Mouse (Mus musculus) small intestine, adult 2 months (tissue): ENCODE results near the gene Sult6b2. TPM values are rescaled to one million over a fixed set of nuclear protein-coding genes. Genes with fewer than 3 reads are reported as not detected.

Experiments
- H3K27ac ChIP-seq: fragments of 200-500 bp; 2 replicates; pipeline ENCODE4 v1.5.1; 2012; ENCODE audit warnings: low read depth, low read length, control low read depth, inconsistent platforms; ENCODE audit not compliant: insufficient read depth
- H3K27me3 ChIP-seq: fragments of 200-500 bp; 2 replicates; pipeline ENCODE4 v1.6.1; 2012; ENCODE audit warnings: mild to moderate bottlenecking, moderate library complexity, low read length, inconsistent platforms; ENCODE audit not compliant: control insufficient read depth, insufficient read depth
- H3K36me3 ChIP-seq: fragments of 200-500 bp; 2 replicates; pipeline ENCODE4 v1.6.1; 2012; ENCODE audit warnings: mild to moderate bottlenecking, low read length, control low read depth, inconsistent platforms; ENCODE audit not compliant: control insufficient read depth, insufficient read depth
- H3K4me1 ChIP-seq: fragments of 200-500 bp; 2 replicates; pipeline ENCODE4 v1.6.1; 2012; ENCODE audit warnings: low read length, inconsistent platforms, mixed read lengths; ENCODE audit not compliant: control insufficient read depth, insufficient read depth, insufficient read length
- H3K4me3 ChIP-seq: fragments of 200-500 bp; 2 replicates; pipeline ENCODE4 v1.5.1; 2012; ENCODE audit warnings: low read depth, mild to moderate bottlenecking, control low read depth, inconsistent platforms, low read length, moderate library complexity
- CTCF ChIP-seq: fragments of 200-500 bp; IDR thresholded peaks from 2 replicates; pipeline ENCODE4 v1.5.1; 2012; ENCODE audit warnings: low read depth, mild to moderate bottlenecking, control low read depth, inconsistent platforms, low read length, moderate library complexity, mixed read lengths; ENCODE audit not compliant: insufficient replicate concordance, insufficient read length; ENCODE audit errors: extremely low read depth
- POLR2A ChIP-seq: fragments of 200-500 bp; IDR thresholded peaks from 2 replicates; pipeline ENCODE4 v1.6.1; 2012; ENCODE audit warnings: low read depth, mild to moderate bottlenecking, control low read depth, inconsistent platforms, low read length, moderate library complexity
- WGBS: fragments of 180-500 bp; shearing (Covaris S2); methylation state at CpG from one replicate; pipeline ENCODE4 v1.1.7; 2018; 5-methylcytosine and 5-hydroxymethylcytosine counted together
- polyA plus RNA-seq: library from polyadenylated mRNA; depleted of rRNA; stranded (reverse); fragments of >200 nt; gene quantifications from 2 replicates; pipeline ENCODE4 v1.2.3, GENCODE M21; 2012

Gene Sult6b2
- polyA plus RNA-seq, 1 experiment: 0.20 TPM

GRCm38 (mm10) chr6:142764933-142765332 is 39.4 kb downstream of the Sult6b2 start:
- TF ChIP-seq POLR2A: no peak
- no peak for TF ChIP-seq CTCF
- Histone ChIP-seq H3K4me3 (no peak overlapping the region), H3K4me1 (peaks cover 2% of the 10 kb centered on the region; the same call in 1 of the 2 replicates), H3K36me3 (peaks cover 54% of the 10 kb centered on the region), H3K27me3 (no peaks in the 10 kb centered on the region), H3K27ac (no peak overlapping the region)
- WGBS: 83% methylated on average over 2 of the region's 2 CpGs

- no peak overlapping the region for H3K4me3 ChIP-seq
- H3K27me3 ChIP-seq: no peaks in the 10 kb centered on the region
- peak overlapping the region; percentile 83 for H3K27ac ChIP-seq
- peaks cover 25% of the 10 kb centered on the region; the same call in 1 of the 2 replicates for H3K4me1 ChIP-seq
- WGBS: 35% methylated on average over 2 of the region's 2 CpGs
- TF ChIP-seq POLR2A (no peak), CTCF (no peak)
- peaks cover 14% of the 10 kb centered on the region for H3K36me3 ChIP-seq
Measured at GRCm38 (mm10) chr6:142759633-142760032, 44.7 kb downstream of the Sult6b2 start.

- H3K27me3 ChIP-seq: no peaks in the 10 kb centered on the region
- peaks cover 25% of the 10 kb centered on the region; the same call in 1 of the 2 replicates for H3K4me1 ChIP-seq
- peaks cover 9% of the 10 kb centered on the region for H3K36me3 ChIP-seq
- WGBS: 84% methylated on average over 6 of the region's 6 CpGs
- no peak overlapping the region for H3K4me3 ChIP-seq
- peak overlapping the region; percentile 83; the same call in 1 of the 2 replicates for H3K27ac ChIP-seq
- TF ChIP-seq POLR2A (no peak), CTCF (no peak)
Measured at GRCm38 (mm10) chr6:142758562-142758961, 45.7 kb downstream of the Sult6b2 start.

- peaks cover 6% of the 10 kb centered on the region for H3K36me3 ChIP-seq
- peaks cover 25% of the 10 kb centered on the region; the same call in 1 of the 2 replicates for H3K4me1 ChIP-seq
- no peak for TF ChIP-seq CTCF
- no peak for TF ChIP-seq POLR2A
- no peaks in the 10 kb centered on the region for H3K27me3 ChIP-seq
- peak overlapping the region; percentile 51; the same call in 1 of the 2 replicates for H3K27ac ChIP-seq
- WGBS: 71% methylated on average over 6 of the region's 6 CpGs
- no peak overlapping the region; the same call in 1 of the 2 replicates for H3K4me3 ChIP-seq
Measured at GRCm38 (mm10) chr6:142757976-142758375, 46.3 kb downstream of the Sult6b2 start.

- peaks cover 26% of the 10 kb centered on the region; the same call in 1 of the 2 replicates for H3K4me1 ChIP-seq
- WGBS: 5% methylated on average over 10 of the region's 10 CpGs
- H3K4me3 ChIP-seq: no peak overlapping the region
- no peaks in the 10 kb centered on the region for H3K27me3 ChIP-seq
- H3K36me3 ChIP-seq: peaks cover 5% of the 10 kb centered on the region
- no peak for TF ChIP-seq POLR2A
- no peak for TF ChIP-seq CTCF
- H3K27ac ChIP-seq: peak overlapping the region; percentile 96; the same call in 1 of the 2 replicates
Measured at GRCm38 (mm10) chr6:142757334-142757965, 46.9 kb downstream of the Sult6b2 start.

- peak within 1 kb of the TSS; percentile 97 for H3K4me3 ChIP-seq
- H3K27me3 ChIP-seq: no peaks in the 10 kb centered on the region
- TF ChIP-seq POLR2A (peak; percentile 86), CTCF (no peak)
- H3K4me1 ChIP-seq: peaks cover 27% of the 10 kb centered on the region; the same call in 1 of the 2 replicates
- H3K36me3 ChIP-seq: peaks cover 5% of the 10 kb centered on the region
- H3K27ac ChIP-seq: peak within 1 kb of the TSS; percentile 96
- WGBS: under 1% methylated on average over 68 of the region's 68 CpGs
Measured at GRCm38 (mm10) chr6:142756507-142757333, 47.6 kb downstream of the Sult6b2 start, which contains the start of gene Cmas. Cmas (plus strand) TSS chr6:142756686.
